Mouse (Mus musculus): Measurements from ENCODE around the gene Hydin.

Hydin gene

DNA sequence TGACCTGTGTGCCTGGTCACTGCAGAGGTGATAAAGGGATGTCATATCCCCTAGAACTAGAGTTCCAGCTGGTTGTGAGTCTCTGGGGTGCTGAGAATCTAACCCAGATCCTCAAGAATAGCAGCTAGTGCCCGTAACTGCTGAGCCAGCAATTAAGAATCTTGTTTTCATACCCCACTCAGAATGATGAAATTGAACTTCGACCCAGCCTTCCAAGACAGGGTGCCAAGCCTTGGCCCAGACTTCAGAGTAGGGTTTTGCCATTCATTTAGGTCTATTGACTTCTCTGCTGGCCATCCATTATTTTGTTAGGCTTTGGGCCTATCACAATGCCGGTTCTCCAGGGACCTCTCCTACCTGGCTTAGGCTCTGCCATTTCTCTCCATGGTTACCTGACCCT is 367.0 kb downstream of the Hydin start:
- DNase-seq (ENCODE audit: low read depth), result no peak

DNA sequence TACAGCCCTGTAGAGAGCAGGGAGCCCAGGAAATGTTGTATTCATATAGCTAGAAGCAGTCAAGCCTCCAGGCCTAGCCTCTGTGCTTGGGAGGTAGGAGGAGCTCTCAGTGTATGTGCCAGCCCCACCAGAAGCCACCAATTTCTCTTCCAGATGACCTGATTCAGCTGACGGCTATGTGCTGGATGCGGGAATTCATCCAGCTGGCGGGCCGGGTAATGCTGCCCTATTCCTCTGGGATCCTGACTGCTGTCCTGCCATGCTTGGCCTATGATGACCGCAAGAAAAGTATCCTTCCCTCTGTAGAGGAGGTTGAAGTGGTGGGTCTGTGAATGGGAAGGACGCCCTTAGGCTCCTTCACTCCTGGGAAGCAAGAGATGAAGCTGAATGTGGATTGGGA is 369.4 kb downstream of the Hydin start:
- DNase-seq (ENCODE audit: low read depth), result no peak

DNA sequence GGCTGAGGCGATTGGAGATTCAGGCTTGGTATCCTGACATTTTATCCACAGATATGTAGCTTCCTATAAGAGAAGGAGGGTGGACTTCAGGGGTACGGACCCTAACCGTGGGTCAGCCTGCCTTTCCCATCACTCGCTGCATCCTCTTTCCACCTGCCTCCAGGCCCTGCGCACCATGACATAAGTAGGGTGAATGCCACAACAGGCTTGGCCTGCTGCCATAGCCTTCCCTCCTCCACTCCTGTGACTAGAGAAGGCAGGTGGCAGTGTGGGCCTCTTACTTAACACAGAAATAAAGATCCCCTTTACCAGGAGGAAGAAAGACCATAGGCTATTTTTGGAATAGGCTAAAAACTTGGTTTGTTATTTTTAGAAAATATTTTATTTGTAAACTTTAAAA is 375.6 kb downstream of the Hydin start:
- no peak for DNase-seq (ENCODE audit: low read depth)

DNA sequence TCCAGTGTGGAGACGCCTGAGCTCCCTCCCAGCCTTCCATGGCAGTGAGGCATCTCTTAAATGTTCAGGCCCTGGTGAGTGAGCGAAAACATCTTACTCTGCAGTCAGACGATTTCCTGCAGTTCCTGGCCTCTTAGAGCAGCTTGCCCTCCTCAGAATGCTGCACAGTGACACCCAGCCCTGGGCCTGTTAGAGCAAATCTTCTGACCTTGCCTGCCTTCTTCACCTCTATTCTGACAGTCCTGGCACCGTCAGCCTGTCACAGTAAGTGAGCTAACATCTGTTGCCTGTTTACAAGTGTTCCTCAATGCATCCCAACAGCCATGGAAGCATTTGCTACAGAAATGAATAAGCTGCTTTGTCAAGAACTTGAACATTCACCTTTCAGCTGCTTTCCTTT is 376.4 kb downstream of the Hydin start:
- no peak for DNase-seq (ENCODE audit: low read depth)

DNA sequence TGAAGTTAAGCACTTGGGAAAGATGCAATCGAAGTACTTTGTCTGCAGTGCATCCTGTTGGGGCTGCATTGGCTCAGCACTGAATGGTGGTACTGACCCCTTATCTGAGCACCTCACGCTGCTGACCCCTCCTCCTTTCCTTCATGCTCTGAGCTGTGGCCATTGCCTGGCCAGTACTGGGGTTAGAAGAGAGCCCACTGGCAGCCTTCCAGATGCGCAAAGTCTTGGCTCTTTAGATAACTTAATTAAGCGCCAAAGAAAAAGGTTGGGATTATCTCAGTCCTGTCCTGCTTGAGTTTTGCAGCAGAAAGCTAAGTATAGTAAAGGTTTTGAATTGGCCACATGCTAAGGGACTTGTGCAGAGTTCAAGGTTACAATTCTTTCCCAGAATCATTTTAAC is 377.6 kb downstream of the Hydin start:
- DNase-seq (ENCODE audit: low read depth), result no peak

DNA sequence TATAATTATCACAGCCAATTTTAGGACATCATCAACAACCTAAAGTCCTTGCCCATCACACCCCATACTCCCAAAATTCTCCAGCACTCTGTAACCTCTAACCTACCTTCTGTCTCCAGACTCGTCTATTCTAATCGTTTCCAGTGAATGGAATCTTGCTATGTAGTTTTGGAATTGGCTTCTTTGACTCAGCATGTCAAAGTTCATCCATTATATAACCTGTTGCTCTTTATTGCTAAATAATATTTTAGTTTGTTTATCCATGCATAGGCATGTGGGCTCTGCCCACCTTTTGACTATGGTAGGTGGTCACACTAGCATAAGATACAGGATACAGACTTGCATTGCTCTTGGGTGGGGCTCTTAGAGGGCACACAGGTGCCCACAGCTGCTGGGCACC is 378.1 kb downstream of the Hydin start:
- no peak for DNase-seq (ENCODE audit: low read depth)

DNA sequence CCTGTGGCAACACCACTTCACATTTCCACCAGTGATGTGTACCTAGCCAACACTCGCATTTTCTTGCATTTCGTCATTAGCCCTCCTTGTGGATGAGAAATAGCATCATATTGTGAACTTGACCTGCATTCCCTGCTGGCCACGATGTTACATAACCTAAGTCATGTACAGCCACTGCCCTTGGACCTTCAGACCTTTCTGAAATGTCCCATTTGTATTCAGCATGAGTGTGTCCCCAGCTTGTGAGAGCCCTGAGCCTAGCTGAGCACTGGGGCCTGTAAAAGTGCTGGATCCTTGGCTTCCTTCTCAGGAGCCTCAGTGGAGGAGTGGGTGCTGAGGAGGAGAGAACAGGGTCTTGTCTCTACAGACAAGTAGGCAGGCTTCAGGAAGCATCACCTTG is 378.6 kb downstream of the Hydin start:
- no peak for DNase-seq (ENCODE audit: low read depth)

DNA sequence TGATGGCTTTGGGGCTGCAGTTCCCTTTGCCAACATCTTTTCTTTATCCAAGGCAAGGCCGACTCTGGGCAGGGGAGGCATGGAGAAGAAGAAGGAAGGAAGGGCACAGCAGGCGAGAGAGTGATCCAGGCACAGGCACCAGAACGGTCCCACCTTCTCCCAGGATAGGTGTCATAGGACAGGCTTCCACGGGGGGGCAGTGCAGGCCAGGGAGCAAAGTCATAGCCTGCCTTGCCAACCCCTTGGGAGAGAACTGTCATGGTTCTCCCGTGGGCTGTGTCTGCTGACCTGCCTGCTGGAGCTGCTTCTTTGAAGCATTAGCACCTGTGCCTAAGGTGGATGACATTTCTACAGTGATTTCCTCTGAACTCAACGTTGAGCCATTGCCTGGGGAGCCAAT is 379.3 kb downstream of the Hydin start:
- DNase-seq (ENCODE audit: low read depth), result peak; percentile 19

DNA sequence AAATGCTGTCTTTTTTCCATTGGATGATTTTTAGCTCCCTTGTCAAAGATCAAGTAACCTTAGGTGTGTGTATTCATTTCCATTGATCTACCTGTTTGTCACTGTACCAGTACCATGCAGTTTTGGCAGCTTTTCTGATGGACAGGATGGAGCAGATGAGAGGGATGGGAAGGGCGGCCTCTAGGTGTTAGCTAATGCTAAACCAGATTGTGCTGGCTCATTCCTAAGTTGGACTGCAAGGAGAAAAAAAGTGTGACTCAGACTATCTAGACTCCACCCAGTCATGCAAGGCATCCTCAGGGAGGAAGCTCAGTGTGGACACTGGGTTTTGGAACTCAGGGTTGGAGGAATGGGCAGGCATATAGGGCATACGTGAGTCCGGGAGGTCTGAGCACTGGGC is 381.8 kb downstream of the Hydin start:
- DNase-seq (ENCODE audit: low read depth), result no peak

DNA sequence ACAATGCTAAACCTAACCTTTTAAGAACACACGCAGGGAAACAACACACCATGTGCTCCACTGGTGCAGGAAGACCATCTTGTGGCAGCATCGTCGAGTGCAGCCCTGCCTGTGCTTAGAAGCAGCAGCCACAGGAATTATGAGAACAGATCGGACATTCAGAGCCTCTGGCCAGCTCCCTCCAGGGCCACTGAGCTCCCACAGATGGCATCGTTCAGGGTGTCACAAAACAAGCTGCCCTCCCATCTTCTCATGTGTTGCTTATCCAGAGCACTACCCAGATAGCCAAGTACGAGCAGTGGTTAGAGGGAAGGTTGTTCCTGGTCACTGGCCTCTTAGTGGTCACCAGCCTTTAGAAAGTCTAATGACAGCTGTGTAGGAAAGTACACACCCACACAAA is 382.5 kb downstream of the Hydin start:
- DNase-seq (ENCODE audit: low read depth), result no peak

DNA sequence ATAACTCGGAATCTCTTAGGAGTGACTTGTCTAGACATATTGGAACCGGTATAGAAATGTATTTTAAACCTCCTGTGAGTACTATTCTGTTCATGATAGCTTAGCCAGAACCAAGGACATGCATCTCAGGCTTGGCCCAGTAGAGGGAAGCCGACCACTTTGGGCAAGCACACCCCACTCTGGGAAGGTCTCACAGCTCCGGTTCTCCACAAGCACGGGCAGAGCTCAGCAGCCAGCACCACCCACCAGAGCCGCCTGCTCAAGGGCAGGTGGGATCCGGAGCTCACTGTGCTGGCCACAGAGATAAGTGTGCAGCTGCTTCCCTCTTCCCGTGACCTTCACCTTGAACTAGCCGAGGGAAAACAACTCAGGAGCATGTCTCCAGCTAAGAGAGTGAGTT is 384.1 kb downstream of the Hydin start:
- DNase-seq (ENCODE audit: low read depth), result no peak

DNA sequence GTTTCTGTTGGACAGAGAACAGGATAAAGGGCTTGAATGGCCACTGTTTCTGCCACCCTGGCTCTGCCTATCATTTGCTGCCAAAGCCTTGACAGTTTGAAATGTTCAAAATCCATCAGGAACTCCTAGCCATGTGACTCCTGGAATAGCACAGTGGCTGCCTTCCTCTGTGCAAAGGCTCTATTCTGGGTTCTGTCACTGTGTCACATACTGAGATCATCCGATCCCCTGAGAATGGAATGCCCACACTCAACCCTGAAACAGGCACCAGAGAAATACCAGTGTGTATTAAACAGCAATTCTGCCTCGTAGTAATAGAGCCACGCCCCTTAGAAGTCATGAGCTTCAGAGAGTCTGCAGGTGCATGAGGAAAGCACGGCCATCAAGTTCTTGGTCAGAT is 385.1 kb downstream of the Hydin start:
- DNase-seq (ENCODE audit: low read depth), result no peak

DNA sequence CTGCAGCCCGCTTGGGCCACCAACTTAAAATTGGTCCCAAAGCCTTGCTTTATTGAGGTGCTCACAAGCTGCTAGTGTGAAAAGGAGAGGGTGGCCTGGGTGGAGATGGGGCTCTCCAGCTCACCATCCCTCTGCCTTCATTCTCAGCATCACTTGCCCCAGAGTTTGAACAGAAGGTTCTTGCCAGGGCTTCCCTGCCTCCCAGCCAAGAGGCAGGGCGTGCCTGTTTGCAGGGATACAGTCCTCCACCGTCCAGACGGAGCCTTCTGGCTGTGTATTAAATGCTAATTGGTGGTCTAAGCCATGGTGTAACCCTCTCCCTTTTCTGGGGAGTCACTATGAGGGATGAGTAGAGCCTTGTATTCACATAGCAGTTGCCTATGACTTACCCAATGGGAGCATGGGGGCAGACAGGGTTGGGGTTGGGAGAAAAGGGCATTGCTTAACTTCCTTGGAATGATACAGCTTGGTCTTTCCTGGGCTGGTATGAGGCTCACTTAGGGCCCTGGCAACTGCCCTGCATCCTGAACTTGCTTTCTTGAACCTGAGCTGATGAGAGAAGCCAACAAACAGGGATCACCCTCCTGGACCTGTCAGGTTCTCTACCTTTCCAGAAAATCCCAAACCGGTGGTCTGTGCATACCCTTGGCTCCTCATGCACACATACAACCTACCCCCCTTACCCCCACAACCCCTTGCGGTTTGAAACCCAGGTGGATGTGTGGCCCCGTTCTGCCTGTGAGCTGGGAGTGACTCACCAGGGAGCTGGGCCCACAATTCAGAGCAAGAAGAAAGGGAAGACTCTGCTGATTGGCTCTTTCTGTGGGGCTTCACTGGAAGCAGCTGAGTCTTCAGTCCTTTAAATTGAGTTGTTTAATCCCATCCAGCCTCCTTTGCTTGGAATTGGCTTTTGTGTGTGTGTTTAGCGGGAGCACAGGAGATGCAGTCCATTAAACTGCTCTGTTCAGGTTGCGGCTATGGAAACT is 387.6 kb downstream of the Hydin start:
- no peak for DNase-seq (ENCODE audit: low read depth)

DNA sequence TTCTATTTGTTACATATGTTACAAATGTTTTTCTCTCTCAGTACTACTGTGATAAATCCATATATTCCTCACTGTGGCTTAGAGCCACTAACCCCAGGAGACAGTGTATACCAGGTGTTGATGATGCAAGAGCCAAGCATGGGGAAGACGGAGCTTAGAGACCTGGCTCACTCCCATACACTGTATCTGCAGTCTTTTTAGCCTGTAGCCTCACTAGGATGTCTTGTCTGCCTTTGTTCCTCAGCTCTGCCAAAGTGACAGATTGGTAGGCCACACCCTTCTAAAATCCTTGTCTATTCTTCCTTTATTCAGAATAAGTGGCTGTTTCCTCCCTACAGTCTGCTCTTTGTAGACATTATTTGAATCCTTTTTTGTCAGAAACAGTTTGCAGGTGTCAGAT is 389.1 kb downstream of the Hydin start:
- DNase-seq (ENCODE audit: low read depth), result no peak

DNA sequence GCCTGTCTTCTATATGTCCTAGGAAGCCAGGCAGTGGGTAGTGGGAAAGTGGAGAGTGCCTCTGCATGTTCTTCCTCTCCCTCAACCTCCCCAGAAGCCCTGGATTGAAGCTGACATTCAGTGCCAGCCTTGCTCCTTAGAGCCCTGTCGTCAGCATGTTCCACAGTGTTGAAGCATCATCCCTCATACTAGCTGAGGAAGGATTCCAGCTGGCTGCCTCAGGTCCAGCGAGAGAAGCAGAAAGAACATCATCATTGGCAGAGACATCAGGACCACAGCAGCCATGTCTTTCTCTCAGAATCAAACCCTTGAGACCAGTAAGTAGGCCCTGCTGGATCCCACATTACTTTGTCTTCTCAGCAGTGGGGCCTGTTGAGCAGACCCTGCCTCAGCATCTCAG is 390.9 kb downstream of the Hydin start:
- no peak for DNase-seq (ENCODE audit: low read depth)
